ENCODE assay signal across 8 mouse cellular contexts in the genomic region with DNA sequence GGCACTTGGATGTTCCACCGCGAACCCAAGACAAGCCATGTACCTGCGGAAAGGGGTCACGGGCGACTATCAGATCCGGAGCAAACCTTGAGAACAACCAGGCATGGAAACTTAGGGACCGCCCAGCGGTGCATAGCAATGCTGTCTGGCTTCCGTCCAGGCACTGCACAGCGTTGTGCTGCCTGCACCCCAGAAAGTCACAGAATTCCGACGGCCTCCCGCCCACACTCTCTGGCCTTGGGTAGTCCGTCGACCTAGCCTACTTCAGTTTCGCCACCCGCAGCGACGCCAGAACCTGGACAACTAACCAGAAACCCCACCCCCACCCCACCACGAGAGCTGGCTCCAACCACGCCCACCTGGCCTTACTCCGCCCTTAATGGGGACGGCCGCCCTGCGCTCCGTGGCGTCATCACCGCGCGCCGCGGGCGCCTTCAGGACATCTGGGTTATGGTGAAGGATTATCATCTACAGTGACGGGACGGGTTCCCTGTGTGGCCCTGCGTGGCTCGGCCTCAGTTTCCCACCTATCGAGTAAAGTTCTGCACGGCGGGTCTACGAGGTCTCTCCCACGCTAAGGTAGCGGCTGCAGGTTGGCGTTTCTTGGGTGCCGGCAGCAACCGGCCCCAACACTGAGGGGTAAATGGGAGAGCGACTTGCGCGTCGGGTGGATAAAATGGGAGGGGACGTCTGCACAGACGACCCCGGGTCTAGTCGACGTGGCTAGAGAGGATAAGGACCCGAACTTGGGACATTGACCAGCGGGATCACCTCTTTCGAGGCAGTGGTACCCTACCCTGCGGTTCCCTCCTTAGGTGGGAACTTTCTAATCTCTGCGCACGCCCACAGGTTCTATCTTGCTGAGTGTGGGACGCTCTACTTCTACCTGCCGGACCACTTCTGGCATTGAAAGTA. TPM values are rescaled to one million over a fixed set of nuclear protein-coding genes. Genes with fewer than 3 reads are reported as not detected.
DNase-seq lines count a peak whose midpoint lies in the region; ATAC-seq and TF ChIP-seq lines count a peak whose summit lies in the region.

A gene (plus strand): TSS at position 406 of the 915 bp plus-strand sequence.

- H3K27me3 ChIP-seq in forebrain, embryonic 14.5 days (replicated peaks; ENCODE audit: control insufficient read depth, insufficient read depth, low read length), result no peaks in the 10 kb centered on the region
- no peaks in the 10 kb centered on the region for H3K27me3 ChIP-seq in lung, embryonic 15.5 days

- peaks cover 27% of the 10 kb centered on the region for H3K36me3 ChIP-seq in forebrain, embryonic 14.5 days (ENCODE audit: control insufficient read depth, insufficient read depth, low read length)
- H3K36me3 ChIP-seq in lung, embryonic 15.5 days, result peaks cover 41% of the 10 kb centered on the region

- intact Hi-C loops in heart, postnatal 14 days (cut with DNase I), result no loop called here

- no peaks in the 10 kb centered on the region for H3K9me3 ChIP-seq in forebrain, embryonic 14.5 days (replicated peaks; ENCODE audit: control insufficient read depth, low read length)
- no peaks in the 10 kb centered on the region for H3K9me3 ChIP-seq in lung, embryonic 15.5 days

- peak within 1 kb of the TSS; percentile 76 for H3K9ac ChIP-seq in forebrain, embryonic 14.5 days (ENCODE audit: low read length)
- H3K9ac ChIP-seq in lung, embryonic 15.5 days, result peak within 1 kb of the TSS; percentile 96

- H3K4me1 ChIP-seq in forebrain, embryonic 14.5 days (ENCODE audit: control insufficient read depth, insufficient read depth, low read length), result peaks cover 11% of the 10 kb centered on the region
- H3K4me1 ChIP-seq in lung, embryonic 15.5 days, result peaks cover 20% of the 10 kb centered on the region

- ATAC-seq in cerebellum, adult (ENCODE audit: insufficient number of reproducible peaks, low FRiP score, low TSS enrichment), result peak; percentile 79; the same call in 1 of the 2 replicates
- ATAC-seq in forebrain, embryonic 14.5 days, result peak; percentile 95
- ATAC-seq in lung, embryonic 15.5 days (ENCODE audit: borderline replicate concordance, extremely low read depth, low FRiP score, low TSS enrichment), result peak; percentile 92

- WGBS in forebrain, embryonic 14.5 days, result under 1% methylated on average over 63 of the region's 63 CpGs
- WGBS in lung, embryonic 15.5 days, result under 1% methylated on average over 63 of the region's 63 CpGs

- H3K4me3 ChIP-seq in forebrain, embryonic 14.5 days (ENCODE audit: low read depth, low read length), result peak within 1 kb of the TSS; percentile 87
- peak within 1 kb of the TSS; percentile 93 for H3K4me3 ChIP-seq in layer of hippocampus, adult 2 months
- H3K4me3 ChIP-seq in lung, embryonic 15.5 days, result peak within 1 kb of the TSS; percentile 95

- DNase-seq in ES-CJ7 (ENCODE audit: low read depth, low spot score), result peak; percentile 89
- peak; percentile 97 for DNase-seq in forebrain, embryonic 14.5 days (ENCODE audit: low spot score)
- DNase-seq in heart, postnatal 14 days, result peak; percentile 96 to 98
- peak; percentile 93 to 95 for DNase-seq in layer of hippocampus, adult 2 months (ENCODE audit: low spot score in 2 of 2)
- peak; percentile 85 for DNase-seq in ovary, adult 18-20 months (ENCODE audit: low spot score)
- peak; percentile 94 for DNase-seq in thymus, postnatal 0 days (ENCODE audit: low spot score)

- H3K27ac ChIP-seq in forebrain, embryonic 14.5 days (ENCODE audit: low read depth, low read length), result 0 out of 2 replicates have a peak within 1 kb of the TSS, but pooled peaks have one; percentile 35
- H3K27ac ChIP-seq in layer of hippocampus, adult 2 months, result peak within 1 kb of the TSS; percentile 91
- peak within 1 kb of the TSS; percentile 85 for H3K27ac ChIP-seq in lung, embryonic 15.5 days

- H3K4me2 ChIP-seq in forebrain, embryonic 14.5 days (ENCODE audit: low read length), result peak within 1 kb of the TSS; percentile 80
- peak within 1 kb of the TSS; percentile 91 for H3K4me2 ChIP-seq in lung, embryonic 15.5 days

- TF ChIP-seq CTCF in layer of hippocampus, adult 2 months (conservative IDR thresholded peaks at IDR 0.05), result no peak

RNA-seq across cellular contexts. Expression of the gene that starts here (rescaled TPM):
- 109 and 119 TPM in 2 replicates for polyA plus RNA-seq in forebrain, embryonic 14.5 days (2014; fragmentation: Nextera tagmentation; extraction: Ambion mirVana)
- total RNA-seq in heart, postnatal 14 days (2021), result 10 to 100 TPM; 91.5 to 95.2 TPM
- total RNA-seq in layer of hippocampus, adult 2 months (2021), result 10 to 100 TPM; 37.3 to 39.3 TPM
- polyA plus RNA-seq in lung, embryonic 15.5 days (2015; fragmentation: Nextera tagmentation; extraction: Ambion mirVana), result 89.6 and 92.6 TPM in 2 replicates
- polyA plus RNA-seq in thymus, postnatal 0 days (2015; fragmentation: Nextera tagmentation; extraction: Ambion mirVana), result 106 and 110 TPM in 2 replicates

Comparison
In these comparisons a context has a peak if more than half of its experiments do, and no peak if none do; other contexts are left out.
1. Peak in every context shown above with its lines: DNase-seq, ATAC-seq, H3K4me3 ChIP-seq and H3K27ac ChIP-seq.
2. H3K27ac ChIP-seq: peak in every context shown above with its lines; median percentile 91 in layer of hippocampus, adult 2 months; 85 in lung, embryonic 15.5 days; 35 in forebrain, embryonic 14.5 days.